Mouse (Mus musculus) cerebellum, adult 2 months (tissue): Measurements from ENCODE around the gene Ear6. TPM values are rescaled to one million over a fixed set of nuclear protein-coding genes. Genes with fewer than 3 reads are reported as not detected.
"Not testable (repeated sequence)": the region's sequence is repeated elsewhere in the genome, so short reads cannot be mapped to it uniquely, and the experiment has no call there.

Source experiments
- DNase-seq, 2 experiments: peaks; one replicate each; pipeline ENCODE4 v3.0.0; 2021
- H3K27ac ChIP-seq: fragments of 200-500 bp; 2 replicates; pipeline ENCODE4 v1.5.1; 2012; ENCODE audit warnings: low read length, control low read depth, inconsistent platforms; ENCODE audit not compliant: insufficient read depth
- H3K27me3 ChIP-seq: fragments of 200-500 bp; 2 replicates; pipeline ENCODE4 v1.6.1; 2012; ENCODE audit warnings: inconsistent platforms, mild to moderate bottlenecking, low read length, moderate library complexity; ENCODE audit not compliant: control insufficient read depth, insufficient read depth
- H3K4me1 ChIP-seq: fragments of 200-500 bp; 2 replicates; pipeline ENCODE4 v1.6.1; 2011; ENCODE audit warnings: low read length; ENCODE audit not compliant: control insufficient read depth, insufficient read depth
- H3K4me3 ChIP-seq: fragments of 200-500 bp; replicated peaks from 2 replicates; pipeline ENCODE3; 2011; ENCODE audit warnings: mild to moderate bottlenecking, low read depth, low read length, control low read depth; ENCODE audit not compliant: insufficient read depth
- CTCF ChIP-seq: fragments of 200-500 bp; IDR thresholded peaks from 2 replicates; pipeline ENCODE4 v1.5.1; 2011; ENCODE audit warnings: low read depth, mild to moderate bottlenecking, control low read depth, low read length, moderate library complexity, borderline replicate concordance; ENCODE audit not compliant: insufficient read depth
- POLR2A ChIP-seq: fragments of 200-500 bp; IDR thresholded peaks from 2 replicates; pipeline ENCODE4 v1.6.1; 2011; ENCODE audit warnings: low read length, control low read depth, borderline replicate concordance; ENCODE audit not compliant: insufficient read depth
- WGBS: fragments of 180-500 bp; shearing (Covaris S2); methylation state at CpG from one replicate; pipeline ENCODE4 v1.1.7; 2018; 5-methylcytosine and 5-hydroxymethylcytosine counted together
- polyA plus RNA-seq: library from polyadenylated mRNA; depleted of rRNA; stranded (reverse); fragments of >200 nt; gene quantifications from 2 replicates; pipeline ENCODE4 v1.2.3, GENCODE M21; 2012

Gene Ear6
- polyA plus RNA-seq, 1 experiment: not detected

GRCm38 (mm10) chr14:51863603-51864002 is 10.1 kb downstream of the Ear6 start:
- WGBS: 11% methylated on average over 1 of the region's 1 CpGs
- not testable (repeated sequence) for H3K4me1 ChIP-seq, H3K27me3 ChIP-seq, DNase-seq, H3K27ac ChIP-seq, H3K4me3 ChIP-seq
- TF ChIP-seq CTCF: peak; percentile 43; the same call in 1 of the 2 replicates

- DNase-seq: no peak
- TF ChIP-seq POLR2A: no peak
- TF ChIP-seq CTCF: no peak
- Histone ChIP-seq H3K4me3 (no peak overlapping the region), H3K27me3 (no peaks in the 10 kb centered on the region), H3K4me1 (no peaks in the 10 kb centered on the region), H3K27ac (no peak overlapping the region)
- 75% methylated on average over 2 of the region's 2 CpGs for WGBS
These were observed 17.3 kb downstream of the Ear6 start for GRCm38 (mm10) chr14:51870756-51871155.

GRCm38 (mm10) chr14:51871741-51872140 is 18.2 kb downstream of the Ear6 start:
- TF ChIP-seq POLR2A: no peak
- TF ChIP-seq CTCF: no peak
- no peak overlapping the region for H3K4me3 ChIP-seq
- DNase-seq: no peak
- WGBS: 60% methylated on average over 9 of the region's 9 CpGs
- H3K27me3 ChIP-seq: no peaks in the 10 kb centered on the region
- H3K27ac ChIP-seq: no peak overlapping the region
- H3K4me1 ChIP-seq: no peaks in the 10 kb centered on the region

- 91% methylated on average over 3 of the region's 3 CpGs for WGBS
- no peak overlapping the region for H3K4me3 ChIP-seq
- TF ChIP-seq POLR2A (no peak), CTCF (no peak)
These were observed 24.0 kb downstream of the Ear6 start for GRCm38 (mm10) chr14:51877517-51877916.

GRCm38 (mm10) chr14:51883527-51884030 is 30.1 kb downstream of the Ear6 start:
- TF ChIP-seq POLR2A (no peak), CTCF (peak; percentile 11; the same call in 1 of the 2 replicates)
- peak; percentile 58 to 69 for DNase-seq
- Histone ChIP-seq H3K4me3 (peak overlapping the region; percentile 34), H3K27me3 (no peaks in the 10 kb centered on the region), H3K4me1 (peaks cover 4% of the 10 kb centered on the region; the same call in 1 of the 2 replicates), H3K27ac (no peak overlapping the region)
- WGBS: 2% methylated on average over 4 of the region's 4 CpGs

More at GRCm38 (mm10) chr14:51877517-51877916, 24.0 kb downstream of the Ear6 start:
- no peaks in the 10 kb centered on the region for H3K27me3 ChIP-seq
- no peak for DNase-seq
- no peak overlapping the region for H3K27ac ChIP-seq
- H3K4me1 ChIP-seq: no peaks in the 10 kb centered on the region

GRCm38 (mm10) chr14:51884031-51884544 is 30.6 kb downstream of the Ear6 start:
- Histone ChIP-seq H3K27me3 (no peaks in the 10 kb centered on the region), H3K27ac (no peak overlapping the region), H3K4me1 (peaks cover 4% of the 10 kb centered on the region; the same call in 1 of the 2 replicates), H3K4me3 (peak overlapping the region; percentile 59)
- TF ChIP-seq CTCF (no peak), POLR2A (no peak)
- 1% methylated on average over 14 of the region's 14 CpGs for WGBS
- no peak for DNase-seq

GRCm38 (mm10) chr14:51884598-51885331 is 31.3 kb downstream of the Ear6 start, which contains the start of gene Mettl17:
Gene Mettl17 (plus strand): TSS chr14:51884842.
- under 1% methylated on average over 43 of the region's 43 CpGs for WGBS
- Histone ChIP-seq H3K27me3 (no peaks in the 10 kb centered on the region), H3K27ac (peak within 1 kb of the TSS; percentile 3; the same call in 1 of the 2 replicates), H3K4me3 (peak within 1 kb of the TSS; percentile 59), H3K4me1 (peaks cover 4% of the 10 kb centered on the region; the same call in 1 of the 2 replicates)
- TF ChIP-seq POLR2A (peak; percentile 81; the same call in 1 of the 2 replicates), CTCF (no peak)
- DNase-seq: peak; percentile 91 to 94

GRCm38 (mm10) chr14:51886051-51886450 is 32.6 kb downstream of the Ear6 start:
- Histone ChIP-seq H3K27me3 (no peaks in the 10 kb centered on the region), H3K4me3 (no peak overlapping the region), H3K27ac (no peak overlapping the region), H3K4me1 (peaks cover 4% of the 10 kb centered on the region; the same call in 1 of the 2 replicates)
- TF ChIP-seq POLR2A (no peak), CTCF (no peak)
- WGBS: 44% methylated on average over 6 of the region's 6 CpGs
- DNase-seq: no peak
